Mouse (Mus musculus) layer of hippocampus, adult 6 months (tissue): ENCODE measurements around the gene Zfp940. TPM values are rescaled to one million over a fixed set of nuclear protein-coding genes. Genes with fewer than 3 reads are reported as not detected.

ENCODE experiments used
- long read RNA-seq, 2 experiments: library from polyadenylated mRNA; unstranded; transcript quantifications; one replicate each; pipeline ENCODE4 v2.0.0; 2019 to 2020
- polyA plus RNA-seq: library from polyadenylated mRNA; unstranded; fragments of <200 nt; fragmentation: Nextera tagmentation; gene quantifications from 2 replicates; pipeline ENCODE4 v1.2.3, GENCODE M21; 2021

The Zfp940 gene
- polyA plus RNA-seq: 5.9 and 6.1 TPM in 2 replicates
- long read RNA-seq, experiment 1, partial matches to known transcripts: 0 of 11 reads
- long read RNA-seq, experiment 1, other reads (novel, unspliced or antisense): 4 of 11 reads
- long read RNA-seq, experiment 2, transcript Zfp940-204 (4 exons, 3,712 nt): minor isoform, 20 of 72 reads
- long read RNA-seq, experiment 2, transcript Zfp940-201 (5 exons, 2,764 nt): major isoform, 38 of 72 reads
- long read RNA-seq, experiment 2, partial matches to known transcripts: 3 of 72 reads
- long read RNA-seq, experiment 2, other reads (novel, unspliced or antisense): 10 of 72 reads

GRCm38 (mm10) chr7:29853219-29853842 is at the start of gene Zfp940:
Gene Zfp940, minus strand, starts transcription at chr7:29853669.

GRCm38 (mm10) chr7:29859532-29860517 is 6.4 kb upstream of the Zfp940 start, which contains the start of gene Zfp420:
Gene Zfp420, plus strand, starts transcription at chr7:29859979.

GRCm38 (mm10) chr7:29815910-29816429 is 37.5 kb downstream of the Zfp940 start, which contains the start of gene Zfp790:
Gene Zfp790, plus strand, starts transcription at chr7:29816114.

GRCm38 (mm10) chr7:29783871-29784551 is 69.5 kb downstream of the Zfp940 start, which contains the start of gene Zfp30:
Gene Zfp30, plus strand, starts transcription at chr7:29783998.

Other genes with a start within 250 kb of the Zfp940 start
- not detected in 2 replicates for gene Catsperg2, start 126.6 kb downstream of the Zfp940 start, polyA plus RNA-seq
- gene Zfp84, start 85.1 kb downstream of the Zfp940 start, polyA plus RNA-seq: 4.7 and 6.1 TPM in 2 replicates
- 7.3 and 7.5 TPM in 2 replicates for gene Zfp30, start 69.7 kb downstream of the Zfp940 start, polyA plus RNA-seq
- 3.3 and 5.3 TPM in 2 replicates for gene Zfp790, start 37.6 kb downstream of the Zfp940 start, polyA plus RNA-seq
- gene Zfp420, start 6.3 kb upstream of the Zfp940 start, polyA plus RNA-seq: 6.0 and 7.3 TPM in 2 replicates
- gene Zfp27, start 52.9 kb upstream of the Zfp940 start, polyA plus RNA-seq: 8.4 and 9.5 TPM in 2 replicates
- 1.1 and 1.2 TPM in 2 replicates for gene Zfp383, start 54.6 kb upstream of the Zfp940 start, polyA plus RNA-seq
- gene Zfp74, start 100.4 kb upstream of the Zfp940 start, polyA plus RNA-seq: 10.0 TPM in 2 replicates
- gene Zfp568, start 130.3 kb upstream of the Zfp940 start, polyA plus RNA-seq: 0.23 and 0.29 TPM in 2 replicates
- 5.0 and 5.1 TPM in 2 replicates for gene Zfp14, start 197.7 kb upstream of the Zfp940 start, polyA plus RNA-seq
- 2.5 and 2.7 TPM in 2 replicates for gene Zfp82, start 219.2 kb upstream of the Zfp940 start, polyA plus RNA-seq
- gene Gm26920, start 236.7 kb upstream of the Zfp940 start, polyA plus RNA-seq: 0.08 and 0.69 TPM in 2 replicates
- gene Zfp566, start 236.9 kb upstream of the Zfp940 start, polyA plus RNA-seq: 6.6 and 6.7 TPM in 2 replicates
- gene Zfp260, start 241.1 kb upstream of the Zfp940 start, polyA plus RNA-seq: 58.4 and 64.8 TPM in 2 replicates